Mouse (Mus musculus): Measurements from ENCODE around the gene AC140267.1. TPM values are rescaled to one million over a fixed set of nuclear protein-coding genes. Genes with fewer than 3 reads are reported as not detected.

The AC140267.1 gene
- polyA plus RNA-seq, 1 experiment from 2014 or later: not detected

GRCm38 (mm10) chr15:80254847-80255645 is 19.4 kb downstream of the AC140267.1 start, which contains the start of gene Atf4:
Gene Atf4, plus strand, starts transcription at chr15:80255184.
- Histone ChIP-seq H3K4me2 (peak within 1 kb of the TSS; percentile 92), H3K36me3 (replicated peaks) (peaks cover 72% of the 10 kb centered on the region), H3K27ac (replicated peaks) (peak within 1 kb of the TSS; percentile 99), H3K4me1 (replicated peaks) (peaks cover 83% of the 10 kb centered on the region), H3K4me3 (replicated peaks) (peak within 1 kb of the TSS; percentile 92), H3K9me3 (replicated peaks) (no peaks in the 10 kb centered on the region), H3K27me3 (no peaks in the 10 kb centered on the region), H3K9ac (peak within 1 kb of the TSS; percentile 96)
- ATAC-seq (ENCODE audit: insufficient read depth): peak; percentile 87
- under 1% methylated on average over 62 of the region's 62 CpGs for WGBS (ENCODE audit: insufficient replicate concordance)

DNA sequence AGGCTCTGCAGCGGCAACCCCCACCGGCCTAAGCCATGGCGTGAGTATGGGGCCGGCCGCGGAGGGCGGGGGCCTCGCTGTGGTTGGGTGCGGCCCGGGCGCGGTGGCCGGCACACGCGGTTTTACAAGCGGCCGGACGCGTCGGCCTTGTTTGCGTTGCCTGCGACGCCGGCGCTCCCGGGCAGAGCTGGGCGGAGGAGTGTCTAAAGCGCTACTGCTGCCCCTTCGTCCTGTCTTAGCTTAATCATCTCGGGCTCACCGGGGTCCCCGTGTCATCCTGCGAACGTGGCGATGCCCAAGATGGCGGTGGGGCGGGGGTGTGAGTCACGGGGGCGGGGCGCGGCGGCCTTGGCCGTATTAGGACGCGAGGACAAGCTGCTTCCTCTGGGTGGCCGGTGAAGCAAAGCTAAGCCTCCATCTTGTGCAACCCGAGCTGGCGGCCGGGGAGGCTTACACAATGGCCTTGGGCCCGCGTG is 20.0 kb downstream of the AC140267.1 start:
- H3K36me3 ChIP-seq (replicated peaks): peaks cover 75% of the 10 kb centered on the region
- H3K4me3 ChIP-seq (replicated peaks): peak overlapping the region; percentile 92
- H3K9me3 ChIP-seq (replicated peaks): no peaks in the 10 kb centered on the region
- H3K4me1 ChIP-seq (replicated peaks): peaks cover 83% of the 10 kb centered on the region
- peak overlapping the region; percentile 92 for H3K4me2 ChIP-seq
- H3K27ac ChIP-seq (replicated peaks): peak overlapping the region; percentile 99
- peak; percentile 43 for ATAC-seq (ENCODE audit: insufficient read depth)
- under 1% methylated on average over 51 of the region's 51 CpGs for WGBS (ENCODE audit: insufficient replicate concordance)
- peak overlapping the region; percentile 96 for H3K9ac ChIP-seq
- no peaks in the 10 kb centered on the region for H3K27me3 ChIP-seq

- peaks cover 74% of the 10 kb centered on the region for H3K36me3 ChIP-seq (replicated peaks)
- peak overlapping the region; percentile 92 for H3K4me2 ChIP-seq
- ATAC-seq (ENCODE audit: insufficient read depth): no peak
- peak overlapping the region; percentile 99 for H3K27ac ChIP-seq (replicated peaks)
- peak overlapping the region; percentile 96 for H3K9ac ChIP-seq
- no peaks in the 10 kb centered on the region for H3K27me3 ChIP-seq
- WGBS (ENCODE audit: insufficient replicate concordance): 4% methylated on average over 16 of the region's 16 CpGs
- H3K9me3 ChIP-seq (replicated peaks): no peaks in the 10 kb centered on the region
- H3K4me1 ChIP-seq (replicated peaks): peaks cover 77% of the 10 kb centered on the region
- H3K4me3 ChIP-seq (replicated peaks): peak overlapping the region; percentile 92
Measured at GRCm38 (mm10) chr15:80256242-80256641, 20.6 kb downstream of the AC140267.1 start.

GRCm38 (mm10) chr15:80256656-80257601 is 21.3 kb downstream of the AC140267.1 start:
- Histone ChIP-seq H3K4me3 (replicated peaks) (peak overlapping the region; percentile 92), H3K9ac (peak overlapping the region; percentile 96), H3K4me2 (peak overlapping the region; percentile 92), H3K9me3 (replicated peaks) (no peaks in the 10 kb centered on the region), H3K27me3 (no peaks in the 10 kb centered on the region), H3K4me1 (replicated peaks) (peaks cover 73% of the 10 kb centered on the region), H3K36me3 (replicated peaks) (peaks cover 71% of the 10 kb centered on the region), H3K27ac (replicated peaks) (peak overlapping the region; percentile 99)
- 47% methylated on average over 12 of the region's 12 CpGs for WGBS (ENCODE audit: insufficient replicate concordance)
- no peak for ATAC-seq (ENCODE audit: insufficient read depth)

DNA sequence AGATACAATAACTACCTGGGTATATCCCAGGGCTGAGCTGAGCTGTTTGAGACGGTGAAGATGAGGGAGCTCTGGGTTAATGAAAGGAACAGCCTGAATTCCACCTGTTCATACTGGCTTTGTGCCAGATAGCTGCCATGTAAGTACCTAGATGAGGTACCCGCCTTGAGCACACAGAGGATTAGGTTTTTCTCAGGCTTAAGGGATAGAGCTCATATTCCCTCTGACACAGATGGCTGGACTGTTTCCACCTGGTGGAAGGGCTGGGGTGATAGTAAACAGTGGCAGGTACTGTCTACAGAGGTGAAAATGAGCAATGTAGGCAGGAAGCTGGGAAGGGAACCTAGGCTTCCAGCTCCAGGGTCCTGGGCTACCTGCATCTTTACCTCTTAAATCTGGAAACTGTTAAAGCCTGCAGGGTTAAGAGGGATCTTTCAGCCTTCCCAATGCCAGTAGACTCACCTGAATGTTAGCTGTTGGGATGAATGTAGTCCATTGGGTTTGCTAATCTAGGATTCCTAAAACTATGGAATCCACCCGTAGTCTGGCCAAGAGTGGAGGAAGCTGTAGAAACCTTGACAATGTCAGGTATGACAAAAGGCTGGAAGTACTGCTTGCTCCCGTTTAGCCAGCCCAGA is 22.1 kb downstream of the AC140267.1 start:
- H3K36me3 ChIP-seq (replicated peaks): peaks cover 67% of the 10 kb centered on the region
- H3K4me2 ChIP-seq: peak overlapping the region; percentile 92
- H3K9ac ChIP-seq: peak overlapping the region; percentile 96
- no peaks in the 10 kb centered on the region for H3K9me3 ChIP-seq (replicated peaks)
- ATAC-seq (ENCODE audit: insufficient read depth): no peak
- H3K27ac ChIP-seq (replicated peaks): peak overlapping the region; percentile 99
- WGBS (ENCODE audit: insufficient replicate concordance): 32% methylated on average over 4 of the region's 4 CpGs
- H3K27me3 ChIP-seq: no peaks in the 10 kb centered on the region
- H3K4me1 ChIP-seq (replicated peaks): peaks cover 75% of the 10 kb centered on the region
- peak overlapping the region; percentile 92 for H3K4me3 ChIP-seq (replicated peaks)

DNA sequence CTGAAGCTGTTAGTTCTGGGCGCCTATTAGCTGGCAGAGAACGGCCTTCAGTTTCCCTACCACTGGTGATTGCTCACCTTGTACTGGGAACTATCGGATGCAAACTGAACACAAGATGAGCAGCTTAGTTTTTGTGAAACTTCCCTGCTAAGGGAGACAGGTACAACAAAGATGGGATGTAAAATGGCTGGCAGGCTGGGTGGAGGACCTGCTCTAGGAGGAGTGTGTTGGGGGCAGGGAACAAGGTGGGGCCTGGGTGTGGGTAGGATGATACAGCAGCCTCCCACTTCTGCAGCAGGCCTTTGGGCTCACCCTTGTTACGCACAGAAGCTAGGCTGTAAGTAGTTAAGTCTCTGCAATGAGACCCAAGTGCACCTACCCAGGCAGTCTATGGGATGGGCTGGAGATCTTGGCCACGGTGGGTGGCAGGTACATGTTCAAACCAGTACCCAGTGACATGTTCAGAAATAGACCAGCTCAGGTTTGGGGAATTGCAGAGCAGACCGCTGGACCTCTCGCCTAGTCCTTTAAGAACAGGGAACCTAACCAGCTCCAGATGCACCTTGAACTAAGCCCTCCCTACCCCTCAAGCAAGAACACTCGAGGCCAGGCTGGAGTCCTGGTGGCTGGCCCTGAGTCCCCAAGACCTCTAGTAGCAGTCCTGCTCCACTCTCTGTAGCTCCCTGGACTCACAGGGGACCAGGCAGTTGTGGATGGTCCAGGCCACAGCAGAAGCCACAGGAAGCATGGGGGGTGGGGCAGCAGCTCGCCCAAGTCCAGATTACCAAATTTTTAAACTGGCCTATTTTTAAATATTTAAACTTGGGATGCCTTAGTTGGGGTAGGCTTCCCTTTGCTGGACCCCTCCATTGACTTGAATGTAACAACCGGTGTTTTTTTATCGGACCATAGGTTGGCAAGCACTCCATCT is 22.9 kb downstream of the AC140267.1 start:
- peak overlapping the region; percentile 92 for H3K4me2 ChIP-seq
- 41% methylated on average over 11 of the region's 11 CpGs for WGBS (ENCODE audit: insufficient replicate concordance)
- no peaks in the 10 kb centered on the region for H3K9me3 ChIP-seq (replicated peaks)
- ATAC-seq (ENCODE audit: insufficient read depth): peak; percentile 61
- peak overlapping the region; percentile 92 for H3K4me3 ChIP-seq (replicated peaks)
- H3K36me3 ChIP-seq (replicated peaks): peaks cover 59% of the 10 kb centered on the region
- peak overlapping the region; percentile 99 for H3K27ac ChIP-seq (replicated peaks)
- peak overlapping the region; percentile 96 for H3K9ac ChIP-seq
- peaks cover 75% of the 10 kb centered on the region for H3K4me1 ChIP-seq (replicated peaks)
- H3K27me3 ChIP-seq: no peaks in the 10 kb centered on the region

DNA sequence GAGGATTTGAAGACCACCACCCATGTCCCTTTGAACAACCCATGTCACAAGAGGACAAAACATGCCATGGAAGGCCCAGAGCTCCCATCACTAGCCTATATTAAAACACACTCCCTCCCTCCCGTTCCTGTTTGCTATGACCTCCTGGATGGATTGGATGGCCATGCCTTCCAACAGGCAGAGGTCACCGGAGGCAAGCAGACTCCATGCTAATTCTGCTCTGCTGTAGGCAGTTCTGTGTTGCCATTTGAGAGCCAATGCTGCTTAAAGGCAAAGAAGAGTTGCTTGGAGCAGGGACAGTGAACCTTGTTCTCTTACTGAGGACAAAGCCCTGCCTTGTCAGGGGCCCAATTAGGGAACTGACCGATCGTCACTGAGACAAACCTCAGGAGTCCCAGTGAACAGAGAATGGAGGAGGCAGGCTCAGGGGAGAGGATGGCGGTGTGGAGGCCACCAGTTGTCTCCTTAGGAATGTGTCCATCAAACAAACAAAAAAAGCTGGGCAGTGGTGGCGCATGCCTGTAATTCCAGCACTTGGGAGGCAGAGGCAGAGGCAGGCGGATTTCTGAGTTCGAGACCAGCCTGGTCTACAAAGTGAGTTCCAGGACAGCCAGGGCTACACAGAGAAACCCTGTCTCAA is 23.9 kb downstream of the AC140267.1 start:
- WGBS (ENCODE audit: insufficient replicate concordance): 83% methylated on average over 8 of the region's 8 CpGs
- no peak for ATAC-seq (ENCODE audit: insufficient read depth)
- H3K27me3 ChIP-seq: no peaks in the 10 kb centered on the region
- 0 out of 2 replicates have a peak overlapping the region, but pooled peaks have one; percentile 96 for H3K9ac ChIP-seq
- H3K4me2 ChIP-seq: peak overlapping the region; percentile 92
- no peak overlapping the region for H3K4me3 ChIP-seq (replicated peaks)
- peak overlapping the region; percentile 99 for H3K27ac ChIP-seq (replicated peaks)
- H3K36me3 ChIP-seq (replicated peaks): peaks cover 58% of the 10 kb centered on the region
- H3K4me1 ChIP-seq (replicated peaks): peaks cover 71% of the 10 kb centered on the region
- H3K9me3 ChIP-seq (replicated peaks): no peaks in the 10 kb centered on the region

- H3K4me1 ChIP-seq (replicated peaks): peaks cover 71% of the 10 kb centered on the region
- peak overlapping the region; percentile 99; the same call in 1 of the 2 replicates for H3K27ac ChIP-seq (replicated peaks)
Measured at GRCm38 (mm10) chr15:80260677-80261076, 25.0 kb downstream of the AC140267.1 start.

DNA sequence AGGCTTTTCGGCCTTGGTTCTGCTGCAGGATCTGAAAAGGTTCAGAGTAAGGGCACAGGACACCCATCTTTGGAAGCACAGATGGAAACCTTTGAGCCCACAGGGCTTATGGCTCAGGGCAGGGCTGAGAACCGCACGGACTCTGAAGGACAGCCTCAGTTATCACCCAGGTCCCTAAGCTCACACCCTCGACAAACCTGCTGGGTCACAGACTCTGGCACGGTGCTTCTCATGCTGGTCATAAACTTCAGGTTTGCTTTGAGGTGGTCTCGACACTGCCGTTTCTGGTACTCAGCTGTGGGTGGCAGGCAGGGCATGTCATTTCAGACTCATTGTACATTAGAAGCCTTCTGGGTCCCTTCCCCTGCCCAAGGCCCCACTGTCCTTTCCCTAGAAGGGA is 25.5 kb downstream of the AC140267.1 start:
- ATAC-seq (ENCODE audit: insufficient read depth): no peak
- Histone ChIP-seq H3K27ac (replicated peaks) (peak overlapping the region; percentile 14; the same call in 1 of the 2 replicates), H3K36me3 (replicated peaks) (peaks cover 55% of the 10 kb centered on the region), H3K9ac (no peak overlapping the region), H3K4me3 (replicated peaks) (no peak overlapping the region), H3K4me2 (no peak overlapping the region), H3K9me3 (replicated peaks) (no peaks in the 10 kb centered on the region), H3K27me3 (no peaks in the 10 kb centered on the region), H3K4me1 (replicated peaks) (peaks cover 71% of the 10 kb centered on the region)
- WGBS (ENCODE audit: insufficient replicate concordance): 72% methylated on average over 7 of the region's 7 CpGs

More at GRCm38 (mm10) chr15:80260677-80261076, 25.0 kb downstream of the AC140267.1 start:
- H3K9ac ChIP-seq: no peak overlapping the region
- no peaks in the 10 kb centered on the region for H3K27me3 ChIP-seq
- 7% methylated on average over 3 of the region's 3 CpGs for WGBS (ENCODE audit: insufficient replicate concordance)
- H3K9me3 ChIP-seq (replicated peaks): no peaks in the 10 kb centered on the region
- H3K4me2 ChIP-seq: no peak overlapping the region
- no peak for ATAC-seq (ENCODE audit: insufficient read depth)
- no peak overlapping the region for H3K4me3 ChIP-seq (replicated peaks)
- H3K36me3 ChIP-seq (replicated peaks): peaks cover 58% of the 10 kb centered on the region
